Mouse (Mus musculus) c-Kit-positive CD71-positive TER-119-positive erythroid progenitor cells, embryonic 14.5 days (primary cell): Measurements from ENCODE around the gene Ccdc32.

Experiments used
- DNase-seq: peaks from one replicate; pipeline ENCODE4 v3.0.0-alpha.2; 2013; ENCODE audit warnings: low spot score

Gene Ccdc32

DNA sequence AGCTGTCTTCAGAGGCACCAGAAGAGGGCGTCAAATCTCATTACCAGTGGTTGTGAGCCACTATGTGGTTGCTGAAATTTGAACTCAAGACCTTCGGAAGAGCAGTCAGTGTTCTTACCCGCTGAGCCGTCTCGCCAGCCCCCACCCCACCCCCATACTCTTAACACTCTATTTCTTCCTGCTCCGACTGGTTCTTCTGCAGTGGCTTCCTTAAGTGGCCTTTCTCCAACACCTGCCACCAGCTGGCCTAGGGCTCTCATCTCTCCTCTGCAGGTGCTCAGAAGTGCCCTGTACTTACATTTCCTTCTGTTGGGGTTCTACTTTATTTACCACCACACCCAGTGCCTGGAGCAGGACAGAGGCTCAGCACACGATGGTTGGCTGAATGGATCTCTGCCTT lies 14.2 kb downstream of the Ccdc32 start:
- DNase-seq, result no peak

- DNase-seq, result no peak
Measured at GRCm38 (mm10) chr2:119009376-119009775, 19.8 kb downstream of the Ccdc32 start.

- DNase-seq, result no peak
Measured at GRCm38 (mm10) chr2:119006886-119007285, 22.3 kb downstream of the Ccdc32 start.

- no peak for DNase-seq
Measured at GRCm38 (mm10) chr2:118999025-118999639, 30.1 kb downstream of the Ccdc32 start.

GRCm38 (mm10) chr2:118998115-118998866 lies 30.9 kb downstream of the Ccdc32 start:
- no peak for DNase-seq

DNA sequence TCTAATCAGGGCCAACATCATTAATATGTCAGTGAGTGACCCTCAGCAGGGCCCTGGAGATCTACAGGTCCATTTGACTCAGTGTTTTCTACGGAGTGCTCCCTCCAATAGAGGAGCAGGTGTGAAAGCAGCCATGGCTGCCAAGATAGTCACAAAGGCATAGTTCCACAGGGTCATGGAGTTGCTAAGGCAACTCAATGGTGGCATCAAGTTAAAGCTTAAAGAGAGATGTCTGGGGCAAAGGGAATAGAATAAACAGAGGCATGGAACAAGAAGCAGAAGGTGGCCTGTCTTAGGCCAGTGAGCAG lies 32.4 kb downstream of the Ccdc32 start:
- no peak for DNase-seq

DNA sequence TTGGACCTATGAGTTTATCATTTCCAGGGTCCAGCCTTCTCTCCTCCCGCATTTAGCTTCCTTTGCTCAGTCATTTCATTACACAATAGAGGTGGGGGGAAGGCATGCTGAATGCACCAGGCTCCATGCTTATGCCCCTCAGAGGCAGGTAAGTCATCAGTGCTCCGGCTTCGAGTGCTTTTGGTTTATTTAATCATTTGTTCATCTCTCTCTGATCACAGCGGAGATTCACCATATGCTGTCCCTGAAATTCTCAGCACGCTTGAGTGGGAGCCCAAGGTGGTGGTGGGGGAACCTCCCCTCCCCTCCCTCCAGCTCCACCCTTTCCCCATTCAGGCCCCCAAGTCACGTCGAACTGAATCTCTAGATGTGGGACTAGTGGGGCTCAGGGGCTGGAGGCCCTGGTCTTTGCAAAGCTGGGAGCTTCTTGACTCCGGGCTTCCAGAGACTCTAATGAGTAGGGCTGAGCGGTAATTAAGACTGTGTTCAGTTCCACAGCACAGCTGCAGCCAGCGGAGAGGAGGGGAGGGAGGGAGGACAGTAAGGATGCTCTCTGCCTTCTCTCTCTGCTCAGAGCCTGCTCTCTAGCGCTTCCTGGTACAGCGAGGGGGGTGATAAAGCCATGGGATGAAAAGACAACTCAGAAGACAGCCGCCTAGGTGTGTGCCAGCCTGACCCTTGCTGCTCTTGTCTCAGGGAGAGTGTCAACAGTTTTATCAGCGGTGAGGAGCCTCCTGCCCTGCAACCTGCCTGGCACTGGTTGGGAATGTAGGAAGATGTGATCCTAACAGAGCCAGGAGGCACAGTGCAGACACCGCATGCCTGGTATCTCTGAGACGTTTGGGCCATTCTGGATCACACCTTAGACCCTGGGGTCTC lies 33.0 kb downstream of the Ccdc32 start:
- no peak for DNase-seq

DNA sequence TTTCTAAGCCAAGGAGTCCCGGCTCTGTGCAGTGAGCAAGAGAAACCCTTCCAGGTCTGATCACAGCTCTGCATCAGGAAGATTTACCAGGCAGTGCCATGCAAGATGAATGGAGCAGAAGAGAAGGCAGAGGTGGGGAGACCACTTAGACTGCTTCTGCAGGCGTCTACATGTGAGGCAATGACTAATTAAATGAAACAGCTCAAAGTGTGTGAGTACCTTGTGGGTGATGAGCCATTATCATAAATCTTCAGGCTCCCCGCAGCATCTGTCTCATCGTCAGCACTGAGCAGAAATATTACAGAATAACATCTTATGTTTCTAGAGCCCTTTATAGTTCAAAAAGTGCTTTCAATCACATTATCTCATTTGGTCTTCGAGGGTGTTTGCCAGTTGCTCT lies 33.7 kb downstream of the Ccdc32 start:
- DNase-seq, result no peak

GRCm38 (mm10) chr2:118983812-118984211 lies 45.4 kb downstream of the Ccdc32 start:
- DNase-seq, result no peak

- no peak for DNase-seq
Measured at GRCm38 (mm10) chr2:118980841-118981240, 48.4 kb downstream of the Ccdc32 start.

DNA sequence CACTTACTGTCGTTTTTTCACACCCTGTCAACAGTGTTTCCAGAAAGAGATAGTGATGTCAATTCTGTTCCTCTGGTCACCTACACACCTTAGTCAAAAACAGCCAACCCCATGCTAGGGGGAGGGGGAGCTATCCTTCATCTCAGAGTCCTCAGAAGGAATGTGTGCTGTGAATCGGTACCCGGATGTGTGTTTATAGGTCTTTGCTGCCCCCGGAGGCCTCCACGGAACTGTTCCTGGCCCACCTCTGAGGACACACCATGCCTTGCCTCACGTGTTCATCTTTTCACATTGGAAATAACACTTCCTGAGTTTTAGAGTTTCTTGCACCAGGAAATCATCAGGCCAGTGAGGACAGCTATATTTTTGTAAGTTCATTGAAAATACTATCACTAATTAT lies 51.1 kb downstream of the Ccdc32 start:
- no peak for DNase-seq

DNA sequence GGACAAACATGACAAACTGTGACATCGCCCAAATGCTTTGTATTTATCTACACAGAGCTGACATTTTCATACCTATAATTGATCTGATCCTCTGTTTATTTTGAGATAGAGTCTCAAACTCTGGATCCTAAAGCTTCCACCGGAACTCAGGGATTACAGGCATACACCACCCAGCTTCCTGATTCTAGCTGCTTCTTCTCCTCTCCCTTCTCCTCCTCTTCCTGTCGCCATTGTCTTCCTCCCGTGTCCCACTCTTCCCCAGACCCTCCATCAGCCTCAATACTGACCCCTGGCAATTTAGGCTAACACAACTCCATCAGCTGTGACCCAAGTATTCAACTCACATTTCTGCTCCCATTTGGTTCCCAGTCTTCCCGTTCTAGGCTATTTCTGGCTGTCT lies 52.3 kb downstream of the Ccdc32 start:
- no peak for DNase-seq

GRCm38 (mm10) chr2:118976282-118976929 lies 52.8 kb downstream of the Ccdc32 start:
- peak; percentile 75 for DNase-seq

DNA sequence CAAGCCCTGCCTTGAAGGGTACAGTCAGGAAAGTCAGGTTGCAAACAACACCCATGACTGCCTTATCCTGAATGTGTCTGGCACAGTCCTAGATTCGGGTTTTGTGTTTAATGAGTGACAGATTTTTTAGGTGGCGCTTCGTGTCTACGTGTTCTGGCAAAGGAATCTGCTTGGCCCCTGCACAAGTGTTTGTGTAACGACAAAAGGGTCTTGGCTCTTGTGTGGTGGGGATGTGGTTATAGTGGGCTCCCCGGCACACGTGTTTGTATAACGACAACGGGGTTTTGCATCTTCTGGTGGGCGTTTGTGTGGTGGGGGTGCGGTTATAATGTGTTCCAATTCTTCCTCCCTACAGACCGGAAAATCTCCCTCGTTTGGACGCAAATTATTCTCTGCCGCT lies 53.3 kb downstream of the Ccdc32 start:
- DNase-seq, result no peak

- DNase-seq, result peak; percentile 81
Measured at GRCm38 (mm10) chr2:118972687-118973376, 56.4 kb downstream of the Ccdc32 start.

GRCm38 (mm10) chr2:118972048-118972447 lies 57.1 kb downstream of the Ccdc32 start:
- DNase-seq, result no peak

DNA sequence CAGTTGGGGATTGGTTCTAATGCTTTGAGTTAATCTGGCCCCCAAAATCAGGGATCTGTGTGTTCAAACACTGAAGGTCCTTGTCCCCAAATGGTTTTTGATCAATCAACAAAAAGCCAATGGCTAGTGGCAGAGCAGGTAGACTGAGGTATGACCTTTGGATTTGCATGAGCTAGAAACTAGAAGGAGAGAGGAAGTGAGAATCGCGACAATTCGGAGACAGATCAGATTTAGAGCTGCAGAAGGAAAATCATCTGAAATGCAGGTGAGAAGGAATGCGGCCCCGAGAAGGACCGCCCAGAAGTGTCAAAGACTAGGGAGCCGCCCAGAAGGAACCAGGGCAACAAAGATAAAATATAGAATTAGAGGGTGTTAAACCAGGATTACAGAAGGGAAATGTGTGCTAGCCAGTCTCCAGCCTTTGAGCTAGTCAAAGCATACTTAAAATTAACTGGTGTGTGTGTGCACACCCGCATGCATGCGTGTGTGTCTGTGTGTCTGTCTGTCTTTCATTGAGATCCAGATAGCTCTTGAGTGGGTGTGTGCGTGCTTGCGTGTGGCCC lies 59.5 kb downstream of the Ccdc32 start:
- no peak for DNase-seq
